Mouse (Mus musculus): ENCODE results near the gene Lrrk1. TPM values are rescaled to one million over a fixed set of nuclear protein-coding genes. Genes with fewer than 3 reads are reported as not detected.

Gene Lrrk1
- polyA plus RNA-seq, 1 experiment from 2014 or later = 8.0 TPM

DNA sequence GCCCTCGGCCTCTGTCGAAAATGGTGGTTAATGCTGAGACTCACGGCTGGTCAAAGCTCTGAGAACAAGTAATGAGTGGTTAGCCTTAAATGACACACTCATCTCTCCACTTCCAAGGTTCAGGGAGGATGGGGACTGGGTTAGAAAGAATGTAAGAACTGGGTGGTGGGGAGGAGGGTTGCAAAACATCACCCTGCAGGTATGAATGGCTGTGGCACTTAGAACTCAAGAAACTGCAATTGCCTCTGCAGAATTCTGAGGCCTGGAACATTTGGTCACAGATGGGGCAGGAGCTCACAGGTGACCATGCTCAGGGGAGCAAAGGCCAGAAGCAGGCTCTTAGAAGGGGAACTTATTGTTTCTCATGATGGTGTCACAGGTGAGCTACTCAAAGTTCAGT, 29.7 kb downstream of the Lrrk1 start:
- Histone ChIP-seq H3K4me1 (no peaks in the 10 kb centered on the region), H3K36me3 (peaks cover 15% of the 10 kb centered on the region), H3K4me3 (no peak overlapping the region), H3K9ac (no peak overlapping the region), H3K9me3 (peaks cover 16% of the 10 kb centered on the region), H3K27me3 (replicated peaks) (no peaks in the 10 kb centered on the region), H3K4me2 (no peak overlapping the region), H3K27ac (replicated peaks) (no peak overlapping the region)
- no peak for ATAC-seq (ENCODE audit: extremely low read depth, insufficient number of reproducible peaks, low FRiP score, low TSS enrichment)
- 80% methylated on average over 3 of the region's 3 CpGs for WGBS

DNA sequence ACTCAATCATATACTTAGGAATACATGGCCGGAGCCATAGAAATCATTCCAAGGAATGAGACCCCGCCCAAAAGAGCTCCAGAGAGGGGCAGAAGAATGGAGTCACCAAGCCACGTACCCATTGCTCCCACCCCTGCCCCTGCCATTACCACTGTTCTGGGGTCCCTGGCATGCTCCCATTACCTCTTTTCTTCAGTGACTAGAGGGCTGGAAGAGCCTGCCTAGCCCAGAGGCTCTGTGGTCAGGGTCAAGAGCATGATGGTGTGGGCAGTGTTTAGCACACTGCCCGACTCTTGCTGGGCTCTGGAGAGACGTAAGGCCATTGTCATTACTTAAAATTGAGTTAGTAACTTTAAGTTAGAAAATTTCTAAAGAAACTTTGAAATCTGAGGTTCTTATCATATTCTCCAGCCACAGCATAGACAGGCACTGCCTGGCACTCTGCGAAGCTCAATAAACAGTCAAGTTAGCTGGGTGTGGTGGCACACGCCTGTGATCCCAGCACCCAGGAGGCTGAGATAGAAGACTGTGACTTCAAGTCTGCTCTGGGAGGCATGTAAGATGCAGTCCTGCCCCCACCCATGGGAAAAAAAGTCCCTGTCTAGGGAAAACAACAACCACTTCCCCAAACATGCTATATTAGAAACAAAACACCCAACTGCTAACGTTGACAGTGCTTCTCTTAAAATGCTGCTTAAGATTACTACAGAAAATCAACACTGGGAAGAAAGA, 32.2 kb downstream of the Lrrk1 start:
- Histone ChIP-seq H3K4me1 (no peaks in the 10 kb centered on the region), H3K27me3 (replicated peaks) (no peaks in the 10 kb centered on the region), H3K36me3 (peaks cover 12% of the 10 kb centered on the region), H3K4me3 (no peak overlapping the region), H3K9me3 (peaks cover 7% of the 10 kb centered on the region; the same call in 1 of the 2 replicates), H3K27ac (replicated peaks) (no peak overlapping the region), H3K4me2 (no peak overlapping the region), H3K9ac (no peak overlapping the region)
- WGBS = 76% methylated on average over 8 of the region's 8 CpGs
- ATAC-seq (ENCODE audit: extremely low read depth, insufficient number of reproducible peaks, low FRiP score, low TSS enrichment) = no peak

DNA sequence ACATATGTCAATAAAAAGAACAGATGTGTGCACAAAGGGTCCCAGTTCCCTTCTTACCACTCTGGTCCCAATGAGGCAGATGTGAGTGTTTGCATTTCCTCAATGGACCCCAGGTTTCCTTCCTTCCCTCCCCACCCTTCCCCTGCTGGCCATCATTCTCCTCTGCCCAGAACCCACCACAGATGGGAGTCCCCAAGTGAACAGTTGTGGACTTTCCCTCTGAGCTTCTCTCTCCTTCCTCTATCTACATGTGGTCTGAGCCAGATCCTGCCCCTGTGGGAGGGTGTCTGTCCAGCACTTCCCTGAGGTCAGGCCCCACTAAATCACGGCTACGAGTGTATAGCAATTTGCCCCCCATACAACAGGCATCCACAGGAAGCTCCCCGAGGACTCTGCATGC, 33.2 kb downstream of the Lrrk1 start:
- no peaks in the 10 kb centered on the region for H3K4me1 ChIP-seq
- no peaks in the 10 kb centered on the region for H3K9me3 ChIP-seq
- H3K4me3 ChIP-seq = no peak overlapping the region
- H3K36me3 ChIP-seq = peaks cover 5% of the 10 kb centered on the region
- H3K9ac ChIP-seq = no peak overlapping the region
- no peaks in the 10 kb centered on the region for H3K27me3 ChIP-seq (replicated peaks)
- no peak overlapping the region for H3K4me2 ChIP-seq
- no peak overlapping the region for H3K27ac ChIP-seq (replicated peaks)
- ATAC-seq (ENCODE audit: extremely low read depth, insufficient number of reproducible peaks, low FRiP score, low TSS enrichment) = no peak
- WGBS = 54% methylated on average over 3 of the region's 3 CpGs

DNA sequence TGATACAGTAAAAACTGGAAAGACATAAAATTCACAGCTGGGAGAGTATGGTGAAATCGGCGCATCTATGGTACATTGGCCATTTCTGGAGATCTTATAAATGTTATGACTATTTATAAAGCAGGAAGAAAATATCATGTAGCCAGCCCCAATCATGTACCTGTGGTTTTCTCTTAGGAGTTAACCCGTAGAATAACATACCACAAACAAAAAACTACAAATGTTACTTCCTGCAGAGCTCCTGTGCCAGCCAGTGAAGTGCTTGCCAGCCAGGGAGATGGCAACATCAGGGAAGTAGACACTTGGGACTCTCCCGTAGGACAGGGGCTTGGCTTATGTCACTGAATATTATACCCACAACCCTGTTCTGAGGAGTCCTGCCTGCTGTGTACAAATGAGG, 37.1 kb downstream of the Lrrk1 start:
- no peak for ATAC-seq (ENCODE audit: extremely low read depth, insufficient number of reproducible peaks, low FRiP score, low TSS enrichment)
- H3K4me2 ChIP-seq = no peak overlapping the region
- no peaks in the 10 kb centered on the region for H3K4me1 ChIP-seq
- 80% methylated on average over 4 of the region's 4 CpGs for WGBS
- no peak overlapping the region for H3K9ac ChIP-seq
- no peaks in the 10 kb centered on the region for H3K27me3 ChIP-seq (replicated peaks)
- H3K4me3 ChIP-seq = no peak overlapping the region
- no peaks in the 10 kb centered on the region for H3K36me3 ChIP-seq
- no peak overlapping the region for H3K27ac ChIP-seq (replicated peaks)
- H3K9me3 ChIP-seq = no peaks in the 10 kb centered on the region

DNA sequence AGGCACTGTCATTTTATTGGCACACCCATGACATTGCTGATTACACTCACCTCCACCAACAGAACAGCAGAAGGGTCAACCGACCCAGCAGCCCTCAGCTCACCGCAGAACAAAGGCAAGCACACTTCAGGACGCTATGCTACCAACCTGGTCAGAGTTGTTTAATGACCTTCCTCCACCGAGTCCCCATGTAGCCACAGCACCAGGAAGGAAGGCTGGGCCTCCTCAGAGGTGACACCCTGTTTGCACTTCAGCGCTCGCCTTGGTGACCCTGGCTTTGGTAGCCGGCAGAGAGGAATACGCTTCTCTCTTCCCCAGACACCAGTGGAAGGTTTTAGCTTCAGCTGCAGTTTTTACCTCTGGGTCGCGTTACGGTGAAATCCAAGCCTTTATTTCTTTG, 38.5 kb downstream of the Lrrk1 start:
- Histone ChIP-seq H3K36me3 (no peaks in the 10 kb centered on the region), H3K9ac (0 out of 2 replicates have a peak overlapping the region, but pooled peaks have one; percentile 10), H3K4me1 (no peaks in the 10 kb centered on the region), H3K27ac (replicated peaks) (no peak overlapping the region), H3K9me3 (no peaks in the 10 kb centered on the region), H3K27me3 (replicated peaks) (no peaks in the 10 kb centered on the region), H3K4me2 (no peak overlapping the region), H3K4me3 (no peak overlapping the region)
- no peak for ATAC-seq (ENCODE audit: extremely low read depth, insufficient number of reproducible peaks, low FRiP score, low TSS enrichment)
- 55% methylated on average over 11 of the region's 11 CpGs for WGBS

DNA sequence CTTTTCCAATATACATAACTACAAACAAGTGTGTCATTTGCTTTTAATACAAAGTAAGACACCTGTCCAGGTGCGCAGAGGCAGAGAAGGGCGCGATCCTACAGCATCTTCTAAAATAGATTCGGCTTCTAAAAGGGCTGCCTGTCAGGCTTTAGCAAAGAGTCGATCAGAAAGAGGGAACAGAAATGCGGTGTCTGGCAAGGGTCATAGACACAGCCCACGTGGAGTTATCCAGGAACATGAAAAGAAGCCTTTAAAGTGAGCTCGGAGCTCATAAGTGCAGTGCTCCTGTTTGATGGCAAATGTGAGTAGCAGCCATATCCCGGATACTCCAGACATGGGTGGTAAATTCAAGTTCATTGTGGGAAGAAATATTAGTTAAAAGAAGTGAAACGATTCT, 39.6 kb downstream of the Lrrk1 start:
- H3K36me3 ChIP-seq = no peaks in the 10 kb centered on the region
- no peak overlapping the region for H3K27ac ChIP-seq (replicated peaks)
- no peak overlapping the region for H3K4me3 ChIP-seq
- ATAC-seq (ENCODE audit: extremely low read depth, insufficient number of reproducible peaks, low FRiP score, low TSS enrichment) = no peak
- H3K9ac ChIP-seq = no peak overlapping the region
- WGBS = 76% methylated on average over 10 of the region's 10 CpGs
- no peaks in the 10 kb centered on the region for H3K9me3 ChIP-seq
- no peak overlapping the region for H3K4me2 ChIP-seq
- H3K27me3 ChIP-seq (replicated peaks) = no peaks in the 10 kb centered on the region
- no peaks in the 10 kb centered on the region for H3K4me1 ChIP-seq

DNA sequence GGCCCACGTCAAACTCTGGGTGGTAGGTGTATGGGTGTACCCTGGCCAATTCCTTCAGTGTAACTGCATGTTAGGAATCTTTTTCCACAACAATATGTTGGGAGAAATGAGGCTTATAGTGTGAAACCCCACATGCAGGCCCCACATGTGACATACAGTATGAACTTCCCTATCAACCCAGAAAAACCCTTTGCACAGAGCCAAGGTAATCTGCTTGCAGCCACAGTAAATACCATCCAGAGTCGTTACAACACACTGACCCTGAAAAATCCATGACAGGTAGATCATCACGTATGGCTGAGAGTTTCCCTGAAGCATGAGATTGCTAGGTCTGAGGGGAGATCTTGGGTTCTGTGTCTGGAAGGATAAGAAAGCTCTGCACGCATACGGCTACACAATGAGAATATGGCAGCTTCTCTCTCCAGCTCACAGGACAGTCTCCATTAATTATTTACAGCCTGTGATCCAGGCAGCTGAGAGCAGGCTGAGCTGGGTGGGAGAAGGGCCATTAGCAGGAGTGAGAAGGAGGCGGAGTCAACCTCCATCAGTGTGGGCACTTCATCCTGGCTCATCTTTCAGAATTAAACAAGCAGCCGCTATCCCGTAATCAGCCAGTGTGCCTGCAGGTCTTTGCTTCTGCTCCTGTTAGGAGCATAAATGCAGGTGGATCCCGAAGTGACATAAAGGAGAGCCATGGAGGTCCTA, 41.0 kb downstream of the Lrrk1 start:
- 57% methylated on average over 9 of the region's 9 CpGs for WGBS
- no peaks in the 10 kb centered on the region for H3K4me1 ChIP-seq
- no peak for ATAC-seq (ENCODE audit: extremely low read depth, insufficient number of reproducible peaks, low FRiP score, low TSS enrichment)

DNA sequence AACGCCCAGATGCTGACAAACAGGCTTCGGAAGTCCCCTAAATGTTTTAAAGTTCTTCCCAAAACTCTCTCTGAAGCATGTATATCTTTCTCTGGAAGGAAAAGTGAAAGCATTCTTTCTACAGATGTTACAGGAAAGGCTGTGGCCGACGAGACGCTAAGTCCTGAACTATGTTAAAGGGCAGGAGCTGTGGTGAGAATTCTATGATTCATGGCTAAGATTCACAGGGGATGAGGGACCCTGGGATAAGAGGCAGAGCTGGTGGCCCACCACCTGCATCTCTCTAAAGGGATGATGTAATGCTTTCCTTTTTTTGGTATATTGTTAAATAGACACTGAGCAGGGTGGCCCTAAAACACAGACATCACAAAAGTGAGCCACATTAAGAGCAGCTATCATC, 44.8 kb downstream of the Lrrk1 start:
- H3K36me3 ChIP-seq = peaks cover 5% of the 10 kb centered on the region; the same call in 1 of the 2 replicates
- H3K9me3 ChIP-seq = no peaks in the 10 kb centered on the region
- no peak overlapping the region for H3K4me3 ChIP-seq
- H3K27me3 ChIP-seq (replicated peaks) = no peaks in the 10 kb centered on the region
- H3K4me2 ChIP-seq = no peak overlapping the region
- 69% methylated on average over 5 of the region's 5 CpGs for WGBS
- H3K27ac ChIP-seq (replicated peaks) = no peak overlapping the region
- H3K9ac ChIP-seq = no peak overlapping the region
- H3K4me1 ChIP-seq = peaks cover 20% of the 10 kb centered on the region
- ATAC-seq (ENCODE audit: extremely low read depth, insufficient number of reproducible peaks, low FRiP score, low TSS enrichment) = no peak

More for the DNA sequence above, 41.0 kb downstream of the Lrrk1 start:
- H3K9ac ChIP-seq = no peak overlapping the region
- no peak overlapping the region for H3K4me2 ChIP-seq
- H3K27ac ChIP-seq (replicated peaks) = no peak overlapping the region
- no peaks in the 10 kb centered on the region for H3K36me3 ChIP-seq
- H3K9me3 ChIP-seq = no peaks in the 10 kb centered on the region
- H3K27me3 ChIP-seq (replicated peaks) = no peaks in the 10 kb centered on the region
- no peak overlapping the region for H3K4me3 ChIP-seq

DNA sequence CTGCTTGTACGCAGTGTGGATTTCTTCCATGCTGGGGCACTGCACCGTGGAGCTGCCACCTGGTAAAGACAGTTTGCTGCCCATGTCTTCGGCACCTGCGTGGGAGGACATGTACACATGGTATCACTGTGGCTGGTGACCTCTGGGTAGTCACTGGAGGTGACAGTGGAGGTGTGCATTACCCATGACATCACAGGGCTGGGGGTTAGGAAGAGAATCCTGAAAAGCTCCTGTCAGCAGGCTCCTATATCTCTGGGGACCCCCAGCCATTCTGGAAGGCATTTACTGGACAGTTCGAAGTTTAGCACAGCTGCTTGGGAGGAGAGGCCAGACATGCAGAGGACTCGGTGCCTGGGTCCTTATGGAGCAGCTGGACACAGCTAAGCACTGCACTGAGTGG, 45.3 kb downstream of the Lrrk1 start:
- Histone ChIP-seq H3K4me1 (peaks cover 20% of the 10 kb centered on the region), H3K4me3 (no peak overlapping the region), H3K27ac (replicated peaks) (no peak overlapping the region), H3K4me2 (no peak overlapping the region), H3K36me3 (peaks cover 5% of the 10 kb centered on the region; the same call in 1 of the 2 replicates), H3K27me3 (replicated peaks) (no peaks in the 10 kb centered on the region), H3K9me3 (no peaks in the 10 kb centered on the region), H3K9ac (peak overlapping the region; percentile 16; the same call in 1 of the 2 replicates)
- no peak for ATAC-seq (ENCODE audit: extremely low read depth, insufficient number of reproducible peaks, low FRiP score, low TSS enrichment)
- 60% methylated on average over 6 of the region's 6 CpGs for WGBS

DNA sequence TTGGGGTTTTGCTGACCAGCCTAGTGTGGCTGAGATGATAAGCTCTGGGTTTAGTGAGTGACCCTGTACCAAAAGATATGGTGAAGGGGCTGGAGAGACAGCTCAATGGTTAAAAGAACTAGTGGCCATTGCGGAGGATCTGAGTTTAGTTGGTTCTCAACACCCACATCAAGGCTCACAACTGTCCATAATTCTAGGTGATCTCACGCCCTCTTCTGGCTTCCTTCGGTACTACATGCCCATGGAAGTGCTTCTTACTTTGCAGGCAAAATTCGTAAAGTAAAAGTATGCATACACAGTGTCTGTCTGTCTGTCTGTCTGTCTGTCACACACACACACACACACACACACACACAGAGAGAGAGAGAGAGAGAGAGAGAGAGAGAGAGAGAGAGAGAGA, 45.8 kb downstream of the Lrrk1 start:
- Histone ChIP-seq H3K9me3 (no peaks in the 10 kb centered on the region), H3K4me1 (peaks cover 20% of the 10 kb centered on the region), H3K27me3 (replicated peaks) (no peaks in the 10 kb centered on the region), H3K36me3 (peaks cover 5% of the 10 kb centered on the region; the same call in 1 of the 2 replicates), H3K4me3 (no peak overlapping the region), H3K4me2 (no peak overlapping the region), H3K27ac (replicated peaks) (no peak overlapping the region), H3K9ac (no peak overlapping the region)
- ATAC-seq (ENCODE audit: extremely low read depth, insufficient number of reproducible peaks, low FRiP score, low TSS enrichment) = no peak
- WGBS = 36% methylated on average over 4 of the region's 4 CpGs

DNA sequence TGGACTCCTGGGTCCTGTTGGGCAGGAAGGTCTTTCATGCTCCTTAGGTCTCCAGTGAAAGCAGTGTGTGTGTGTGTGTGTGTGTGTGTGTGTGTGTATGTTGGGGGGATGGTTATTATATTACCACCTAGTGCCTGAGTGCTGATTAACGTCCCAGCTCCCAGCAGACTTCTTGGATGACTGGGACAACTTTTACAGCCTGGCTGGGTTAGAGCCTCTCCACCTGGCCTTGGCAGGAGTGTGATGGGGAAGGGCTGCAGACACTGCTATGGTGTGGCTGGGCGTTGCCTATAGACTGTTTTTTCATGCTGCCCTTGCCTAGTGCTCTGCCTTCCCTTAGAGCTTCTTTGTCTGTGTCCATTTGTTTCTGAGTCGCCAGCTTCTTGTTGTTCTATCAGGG, 48.1 kb downstream of the Lrrk1 start:
- no peak for ATAC-seq (ENCODE audit: extremely low read depth, insufficient number of reproducible peaks, low FRiP score, low TSS enrichment)
- Histone ChIP-seq H3K4me3 (no peak overlapping the region), H3K9ac (peak overlapping the region; percentile 44; the same call in 1 of the 2 replicates), H3K9me3 (no peaks in the 10 kb centered on the region), H3K4me2 (peak overlapping the region; percentile 20), H3K27ac (replicated peaks) (peak overlapping the region; percentile 40), H3K27me3 (replicated peaks) (no peaks in the 10 kb centered on the region), H3K4me1 (peaks cover 20% of the 10 kb centered on the region), H3K36me3 (peaks cover 5% of the 10 kb centered on the region; the same call in 1 of the 2 replicates)
- WGBS = 25% methylated on average over 3 of the region's 3 CpGs

All from heart, embryonic 13.5 days (tissue).